Mouse (Mus musculus) intestine, postnatal 0 days (tissue): ENCODE data around the gene Oprm1. TPM values are rescaled to one million over a fixed set of nuclear protein-coding genes. Genes with fewer than 3 reads are reported as not detected.

ENCODE experiments used
- ATAC-seq: fragments of 200-750 bp; cut with Nextera tagmentation; 2 replicates; pipeline ENCODE4 v1.8.0; 2017; ENCODE audit warnings: mild to moderate bottlenecking, moderate TSS enrichment, moderate library complexity
- H3K27ac ChIP-seq: fragments of 300-500 bp; sonication (generic); 2 replicates; pipeline ENCODE4 v1.5.1; 2014; ENCODE audit warnings: mild to moderate bottlenecking, low read depth, low read length, moderate library complexity
- H3K27me3 ChIP-seq: fragments of 300-500 bp; sonication (generic); replicated peaks from 2 replicates; pipeline ENCODE4 v1.6.1; 2014; ENCODE audit warnings: low read length, mixed read lengths; ENCODE audit not compliant: control insufficient read depth, insufficient read depth
- H3K36me3 ChIP-seq: fragments of 300-500 bp; sonication (generic); 2 replicates; pipeline ENCODE4 v1.6.1; 2014; ENCODE audit warnings: mild to moderate bottlenecking, moderate library complexity; ENCODE audit not compliant: control insufficient read depth, insufficient read depth
- H3K4me1 ChIP-seq: fragments of 300-500 bp; sonication (generic); replicated peaks from 2 replicates; pipeline ENCODE4 v1.6.1; 2014; ENCODE audit warnings: antibody characterized with exemption, low read length, mixed read lengths; ENCODE audit not compliant: control insufficient read depth, insufficient read depth
- H3K4me2 ChIP-seq: fragments of 300-500 bp; sonication (generic); replicated peaks from 2 replicates; pipeline ENCODE4 v1.6.1; 2014; ENCODE audit warnings: low read depth, mild to moderate bottlenecking, moderate library complexity
- H3K4me3 ChIP-seq: fragments of 300-500 bp; sonication (generic); 2 replicates; pipeline ENCODE4 v1.5.1; 2014; ENCODE audit warnings: low read depth, low read length
- H3K9ac ChIP-seq: fragments of 300-500 bp; sonication (generic); 2 replicates; pipeline ENCODE4 v1.6.1; 2014; ENCODE audit warnings: mild to moderate bottlenecking, low read depth, low read length
- H3K9me3 ChIP-seq: fragments of 300-500 bp; sonication (generic); 2 replicates; pipeline ENCODE4 v1.6.1; 2016; ENCODE audit warnings: mixed run types; ENCODE audit not compliant: control insufficient read depth
- CTCF ChIP-seq: sonication (generic); IDR thresholded peaks from 2 replicates; pipeline ENCODE4 v1.5.1; 2016; ENCODE audit warnings: low read depth, mild to moderate bottlenecking, control low read depth, antibody characterized with exemption, moderate library complexity
- WGBS: fragments of 180-500 bp; shearing (Covaris S2); extraction: QIAGEN DNeasy Blood & Tissue Kit; methylation state at CpG from one replicate; pipeline ENCODE4 v1.1.7; 2014; 5-methylcytosine and 5-hydroxymethylcytosine counted together
- polyA plus RNA-seq: library from polyadenylated mRNA; unstranded; fragments of >200 nt; fragmentation: Nextera tagmentation; extraction: Ambion mirVana; gene quantifications from 2 replicates; pipeline ENCODE4 v1.2.1, GENCODE M21; 2015

Oprm1 gene
- polyA plus RNA-seq, 1 experiment from 2014 or later = 0.29 TPM

DNA sequence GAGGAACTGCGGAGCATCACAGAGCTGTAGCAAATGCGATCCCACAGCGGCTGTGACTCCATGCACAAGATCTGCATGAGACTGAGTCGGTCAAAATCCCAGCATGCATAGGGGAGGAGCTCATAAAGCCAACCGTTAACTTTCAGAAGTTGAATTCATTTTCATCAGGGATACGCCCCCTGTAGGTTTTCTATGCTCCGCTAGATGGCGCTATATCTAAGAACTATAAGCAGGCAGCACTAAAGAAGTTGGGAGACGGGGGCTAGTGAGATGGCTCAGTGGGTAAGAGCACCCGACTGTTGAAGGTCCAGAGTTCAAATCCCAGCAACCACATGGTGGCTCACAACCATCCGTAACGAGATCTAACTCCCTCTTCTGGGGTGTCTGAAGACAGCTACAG is 310.3 kb downstream of the Oprm1 start:
- H3K36me3 ChIP-seq = no peaks in the 10 kb centered on the region
- H3K9me3 ChIP-seq = no peaks in the 10 kb centered on the region
- no peaks in the 10 kb centered on the region for H3K4me1 ChIP-seq
- H3K27me3 ChIP-seq = no peaks in the 10 kb centered on the region
- WGBS = 71% methylated on average over 12 of the region's 12 CpGs
- peak; percentile 48 for TF ChIP-seq CTCF
- H3K4me3 ChIP-seq = no peak overlapping the region
- H3K4me2 ChIP-seq = no peak overlapping the region
- no peak for ATAC-seq
- H3K27ac ChIP-seq = no peak overlapping the region
- no peak overlapping the region for H3K9ac ChIP-seq

DNA sequence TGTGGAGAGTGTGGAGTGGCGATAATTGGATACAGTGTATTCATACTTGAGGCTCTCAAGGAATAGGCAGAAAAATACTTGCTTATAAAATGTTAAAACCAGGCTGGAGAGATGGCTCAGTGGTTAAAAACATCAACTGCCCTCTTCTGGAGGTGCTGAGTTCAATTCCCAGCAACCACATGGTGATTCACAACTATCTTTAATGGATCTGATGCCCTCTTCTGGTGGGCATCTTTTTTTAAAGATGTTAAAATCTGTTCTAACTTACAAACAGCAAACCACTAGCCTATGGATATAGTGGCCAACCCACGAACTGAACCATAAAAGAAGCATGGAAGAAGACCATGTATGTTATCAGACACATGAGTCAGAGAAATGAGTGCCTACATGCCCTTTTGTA is 310.8 kb downstream of the Oprm1 start:
- Histone ChIP-seq H3K4me2 (no peak overlapping the region), H3K27me3 (no peaks in the 10 kb centered on the region), H3K4me3 (no peak overlapping the region), H3K9me3 (no peaks in the 10 kb centered on the region), H3K4me1 (no peaks in the 10 kb centered on the region), H3K9ac (no peak overlapping the region), H3K36me3 (no peaks in the 10 kb centered on the region), H3K27ac (no peak overlapping the region)
- peak; percentile 23 for TF ChIP-seq CTCF
- 83% methylated on average over 2 of the region's 2 CpGs for WGBS
- ATAC-seq = no peak

DNA sequence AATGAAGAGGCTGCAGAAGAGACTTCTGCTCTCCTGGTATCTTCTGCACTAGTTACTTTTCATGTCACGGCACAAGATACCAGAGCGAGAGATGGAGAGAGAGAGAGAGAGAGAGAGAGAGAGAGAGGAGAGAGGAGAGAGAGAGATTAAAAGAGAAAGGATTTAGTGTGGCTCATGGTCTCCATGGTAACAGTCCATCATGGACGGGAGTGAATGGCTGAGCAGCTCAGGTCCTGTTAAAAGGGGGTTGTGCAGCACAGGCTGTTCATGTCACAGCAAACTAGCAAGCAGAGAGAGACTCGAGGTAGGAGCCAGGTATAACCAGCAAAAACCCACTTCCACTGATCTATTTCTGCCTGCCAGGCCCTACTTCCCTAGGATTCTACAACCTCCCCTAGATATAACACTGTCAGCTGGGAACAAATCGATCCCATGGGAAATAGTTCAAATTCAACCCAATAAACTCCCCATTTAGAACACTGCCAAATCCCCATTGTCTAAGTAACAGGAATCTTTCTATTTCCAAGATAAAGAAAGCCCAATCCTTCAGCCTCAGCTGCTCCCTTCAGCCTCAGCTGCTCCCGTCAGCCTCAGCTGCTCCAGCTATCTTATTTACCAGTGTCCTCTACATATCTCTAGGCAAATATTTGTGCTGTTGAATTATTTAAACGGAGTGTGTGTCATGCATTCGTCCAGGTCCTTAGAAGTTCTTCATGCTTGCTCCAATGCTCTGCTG is 312.0 kb downstream of the Oprm1 start:
- Histone ChIP-seq H3K9ac (no peak overlapping the region), H3K4me3 (no peak overlapping the region), H3K27ac (no peak overlapping the region), H3K36me3 (no peaks in the 10 kb centered on the region), H3K27me3 (no peaks in the 10 kb centered on the region), H3K4me1 (no peaks in the 10 kb centered on the region), H3K4me2 (no peak overlapping the region), H3K9me3 (no peaks in the 10 kb centered on the region)
- no peak for ATAC-seq
- no peak for TF ChIP-seq CTCF
- 51% methylated on average over 8 of the region's 8 CpGs for WGBS

DNA sequence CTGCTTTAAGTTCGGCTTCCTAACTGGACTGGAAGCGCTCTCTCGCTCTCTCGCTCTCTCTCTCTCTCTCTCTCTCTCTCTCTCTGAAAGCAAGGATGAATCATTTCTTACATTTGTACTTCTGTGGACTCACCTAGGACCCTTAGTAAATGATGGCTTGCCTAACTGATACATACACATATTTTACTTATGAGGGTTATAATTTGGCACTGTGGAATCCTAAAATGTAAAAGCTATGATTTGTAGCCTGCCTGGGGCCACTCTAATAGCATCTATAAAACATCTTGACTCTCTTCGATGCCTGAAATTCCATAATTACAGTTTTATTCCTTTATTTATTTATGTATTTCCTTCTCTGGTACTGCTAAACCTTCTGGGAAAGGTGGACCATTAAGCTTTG is 312.6 kb downstream of the Oprm1 start:
- WGBS = 67% methylated on average over 5 of the region's 5 CpGs
- Histone ChIP-seq H3K4me1 (no peaks in the 10 kb centered on the region), H3K4me3 (no peak overlapping the region), H3K27ac (no peak overlapping the region), H3K9ac (no peak overlapping the region), H3K9me3 (no peaks in the 10 kb centered on the region), H3K27me3 (no peaks in the 10 kb centered on the region), H3K36me3 (no peaks in the 10 kb centered on the region), H3K4me2 (no peak overlapping the region)
- ATAC-seq = no peak
- no peak for TF ChIP-seq CTCF

DNA sequence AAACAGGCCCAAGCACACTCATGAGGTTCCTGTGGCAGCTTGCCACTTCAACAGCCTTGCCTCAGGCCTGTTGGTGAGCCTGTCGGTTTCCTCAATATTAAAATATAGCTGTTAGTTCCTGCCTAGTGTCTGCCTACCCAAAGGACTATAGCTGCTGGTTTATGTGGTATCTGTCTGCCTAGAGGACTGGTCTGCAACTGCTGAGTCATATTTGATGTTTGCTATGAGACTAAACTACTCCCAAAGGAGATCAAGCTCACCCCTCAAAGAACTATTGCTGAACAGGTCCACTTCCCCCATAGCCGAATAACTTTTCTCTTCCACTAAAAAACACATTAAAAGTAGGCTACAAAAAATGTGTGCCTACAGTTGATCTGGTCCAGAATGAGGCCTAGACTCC is 315.9 kb downstream of the Oprm1 start:
- ATAC-seq = no peak
- no peaks in the 10 kb centered on the region for H3K36me3 ChIP-seq
- WGBS = 89% methylated on average over 2 of the region's 2 CpGs

DNA sequence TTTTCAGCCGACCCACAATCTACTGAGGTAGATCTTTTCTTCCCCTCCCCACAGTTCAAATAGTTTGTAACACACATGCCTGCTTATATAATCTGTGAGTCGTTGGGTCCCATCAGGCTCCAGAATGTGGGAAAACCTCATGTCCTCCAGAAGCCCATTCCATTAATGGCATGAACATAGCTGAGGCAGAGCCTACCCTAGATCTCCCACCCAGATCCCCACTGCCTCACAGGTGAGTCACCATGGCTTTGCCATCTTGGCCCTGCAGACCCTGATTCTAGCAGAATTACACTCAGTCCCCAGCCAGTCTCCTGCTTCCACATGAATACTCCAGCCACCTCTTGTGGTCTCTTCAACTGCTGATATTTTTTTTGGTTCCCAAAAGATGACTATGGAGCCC is 317.4 kb downstream of the Oprm1 start:
- Histone ChIP-seq H3K36me3 (no peaks in the 10 kb centered on the region), H3K4me2 (no peak overlapping the region), H3K4me3 (no peak overlapping the region), H3K9ac (no peak overlapping the region), H3K9me3 (no peaks in the 10 kb centered on the region), H3K27ac (no peak overlapping the region), H3K27me3 (no peaks in the 10 kb centered on the region), H3K4me1 (no peaks in the 10 kb centered on the region)
- 79% methylated on average over 2 of the region's 2 CpGs for WGBS
- TF ChIP-seq CTCF = no peak
- no peak for ATAC-seq

More for the DNA sequence above, 315.9 kb downstream of the Oprm1 start:
- Histone ChIP-seq H3K4me2 (no peak overlapping the region), H3K27ac (no peak overlapping the region), H3K4me1 (no peaks in the 10 kb centered on the region), H3K4me3 (no peak overlapping the region), H3K9me3 (no peaks in the 10 kb centered on the region), H3K27me3 (no peaks in the 10 kb centered on the region), H3K9ac (no peak overlapping the region)
- TF ChIP-seq CTCF = no peak
